Mouse (Mus musculus) kidney, embryonic 14.5 days (tissue): ENCODE data around the gene Lypd1. TPM values are rescaled to one million over a fixed set of nuclear protein-coding genes. Genes with fewer than 3 reads are reported as not detected.
A peak's percentile ranks its signal among the peaks of the same experiment; 100 is the strongest.

ENCODE experiments used
- ATAC-seq: fragments of 200-750 bp; cut with Nextera tagmentation; 2 replicates; pipeline ENCODE4 v1.8.0; 2017; ENCODE audit warnings: moderate number of reproducible peaks, mild to moderate bottlenecking, moderate TSS enrichment, moderate library complexity; ENCODE audit not compliant: low FRiP score, low TSS enrichment
- H3K27ac ChIP-seq: fragments of 300-500 bp; sonication (generic); 2 replicates; pipeline ENCODE4 v1.5.1; 2014; ENCODE audit warnings: low read depth, mild to moderate bottlenecking, low read length, moderate library complexity, mixed read lengths
- H3K27me3 ChIP-seq: fragments of 300-500 bp; sonication (generic); 2 replicates; pipeline ENCODE4 v1.6.1; 2014; ENCODE audit warnings: mild to moderate bottlenecking, low read length; ENCODE audit not compliant: control insufficient read depth, insufficient read depth
- H3K36me3 ChIP-seq: fragments of 300-500 bp; sonication (generic); 2 replicates; pipeline ENCODE4 v1.6.1; 2014; ENCODE audit warnings: low read length, mixed read lengths; ENCODE audit not compliant: control insufficient read depth, insufficient read depth
- H3K4me1 ChIP-seq: fragments of 300-500 bp; sonication (generic); 2 replicates; pipeline ENCODE4 v1.6.1; 2014; ENCODE audit warnings: low read length, mixed read lengths; ENCODE audit not compliant: control insufficient read depth, insufficient read depth
- H3K4me2 ChIP-seq: fragments of 300-500 bp; sonication (generic); replicated peaks from 2 replicates; pipeline ENCODE4 v1.6.1; 2014; ENCODE audit warnings: low read depth, mild to moderate bottlenecking, low read length
- H3K4me3 ChIP-seq: fragments of 300-500 bp; sonication (generic); 2 replicates; pipeline ENCODE4 v1.5.1; 2014; ENCODE audit warnings: mild to moderate bottlenecking, low read length
- H3K9ac ChIP-seq: fragments of 300-500 bp; sonication (generic); 2 replicates; pipeline ENCODE4 v1.6.1; 2014; ENCODE audit warnings: low read depth, mild to moderate bottlenecking, low read length, moderate library complexity
- H3K9me3 ChIP-seq: fragments of 300-500 bp; sonication (generic); 2 replicates; pipeline ENCODE4 v1.6.1; 2016; ENCODE audit warnings: low read length; ENCODE audit not compliant: control insufficient read depth
- WGBS: fragments of 180-500 bp; shearing (Covaris S2); extraction: QIAGEN DNeasy Blood & Tissue Kit; methylation state at CpG from one replicate; pipeline ENCODE4 v1.1.7; 2014; 5-methylcytosine and 5-hydroxymethylcytosine counted together
- polyA plus RNA-seq: library from polyadenylated mRNA; unstranded; fragments of >200 nt; fragmentation: Nextera tagmentation; extraction: Ambion mirVana; gene quantifications from 2 replicates; pipeline ENCODE4 v1.2.1, GENCODE M21; 2014

Gene Lypd1
- polyA plus RNA-seq, result 0.19 and 2.0 TPM in 2 replicates

- 5% methylated on average over 30 of the region's 30 CpGs for WGBS
- no peaks in the 10 kb centered on the region for H3K36me3 ChIP-seq
- H3K27ac ChIP-seq, result no peak within 1 kb of the TSS
- peak within 1 kb of the TSS; percentile 42 for H3K9ac ChIP-seq
- no peaks in the 10 kb centered on the region for H3K9me3 ChIP-seq
- H3K4me3 ChIP-seq, result peak within 1 kb of the TSS; percentile 46
- H3K4me1 ChIP-seq, result peaks cover 17% of the 10 kb centered on the region
- H3K27me3 ChIP-seq, result peaks cover 36% of the 10 kb centered on the region
- no peak for ATAC-seq
- peak within 1 kb of the TSS; percentile 95 for H3K4me2 ChIP-seq
Observed at GRCm38 (mm10) chr1:125912601-125913600, at the start of gene Lypd1. TSS of gene Lypd1 (minus strand) at chr1:125913101.

GRCm38 (mm10) chr1:125951026-125951425 is 38.1 kb upstream of the Lypd1 start:
- no peak overlapping the region for H3K9ac ChIP-seq
- H3K36me3 ChIP-seq, result no peaks in the 10 kb centered on the region
- no peaks in the 10 kb centered on the region for H3K4me1 ChIP-seq
- H3K4me2 ChIP-seq, result no peak overlapping the region
- H3K9me3 ChIP-seq, result no peaks in the 10 kb centered on the region
- 82% methylated on average over 3 of the region's 3 CpGs for WGBS
- H3K27ac ChIP-seq, result no peak overlapping the region
- no peak overlapping the region for H3K4me3 ChIP-seq
- no peaks in the 10 kb centered on the region for H3K27me3 ChIP-seq
- ATAC-seq, result no peak

GRCm38 (mm10) chr1:125949076-125949475 is 36.2 kb upstream of the Lypd1 start:
- Histone ChIP-seq H3K4me3 (no peak overlapping the region), H3K9me3 (no peaks in the 10 kb centered on the region), H3K27ac (no peak overlapping the region), H3K9ac (no peak overlapping the region), H3K4me1 (no peaks in the 10 kb centered on the region), H3K36me3 (no peaks in the 10 kb centered on the region), H3K27me3 (no peaks in the 10 kb centered on the region), H3K4me2 (no peak overlapping the region)
- ATAC-seq, result no peak
- 45% methylated on average over 6 of the region's 6 CpGs for WGBS

- H3K4me3 ChIP-seq, result no peak overlapping the region
- no peaks in the 10 kb centered on the region for H3K36me3 ChIP-seq
- no peak overlapping the region for H3K4me2 ChIP-seq
- ATAC-seq, result no peak
- H3K9ac ChIP-seq, result no peak overlapping the region
- H3K4me1 ChIP-seq, result no peaks in the 10 kb centered on the region
- H3K9me3 ChIP-seq, result no peaks in the 10 kb centered on the region
- WGBS, result 72% methylated on average over 9 of the region's 9 CpGs
- H3K27me3 ChIP-seq, result no peaks in the 10 kb centered on the region
- H3K27ac ChIP-seq, result no peak overlapping the region
Observed at GRCm38 (mm10) chr1:125945136-125945535, 32.2 kb upstream of the Lypd1 start.

GRCm38 (mm10) chr1:125943305-125943704 is 30.4 kb upstream of the Lypd1 start:
- ATAC-seq, result no peak
- no peak overlapping the region for H3K4me2 ChIP-seq
- no peak overlapping the region for H3K4me3 ChIP-seq
- H3K27ac ChIP-seq, result no peak overlapping the region
- no peaks in the 10 kb centered on the region for H3K36me3 ChIP-seq
- H3K9me3 ChIP-seq, result no peaks in the 10 kb centered on the region
- H3K4me1 ChIP-seq, result no peaks in the 10 kb centered on the region
- H3K9ac ChIP-seq, result no peak overlapping the region
- WGBS, result 95% methylated on average over 1 of the region's 1 CpGs
- no peaks in the 10 kb centered on the region for H3K27me3 ChIP-seq

GRCm38 (mm10) chr1:125925486-125925885 is 12.6 kb upstream of the Lypd1 start:
- no peak for ATAC-seq
- H3K27me3 ChIP-seq, result no peaks in the 10 kb centered on the region
- H3K4me2 ChIP-seq, result no peak overlapping the region
- H3K36me3 ChIP-seq, result no peaks in the 10 kb centered on the region
- WGBS, result 98% methylated on average over 10 of the region's 10 CpGs
- no peak overlapping the region for H3K27ac ChIP-seq
- H3K9me3 ChIP-seq, result no peaks in the 10 kb centered on the region
- H3K4me3 ChIP-seq, result no peak overlapping the region
- H3K9ac ChIP-seq, result no peak overlapping the region
- H3K4me1 ChIP-seq, result no peaks in the 10 kb centered on the region

- Histone ChIP-seq H3K36me3 (no peaks in the 10 kb centered on the region), H3K27ac (no peak overlapping the region), H3K9ac (no peak overlapping the region), H3K27me3 (no peaks in the 10 kb centered on the region), H3K9me3 (no peaks in the 10 kb centered on the region), H3K4me2 (no peak overlapping the region), H3K4me1 (no peaks in the 10 kb centered on the region), H3K4me3 (no peak overlapping the region)
- ATAC-seq, result no peak
- 68% methylated on average over 2 of the region's 2 CpGs for WGBS
Observed at GRCm38 (mm10) chr1:125923062-125923461, 10.2 kb upstream of the Lypd1 start.

DNA sequence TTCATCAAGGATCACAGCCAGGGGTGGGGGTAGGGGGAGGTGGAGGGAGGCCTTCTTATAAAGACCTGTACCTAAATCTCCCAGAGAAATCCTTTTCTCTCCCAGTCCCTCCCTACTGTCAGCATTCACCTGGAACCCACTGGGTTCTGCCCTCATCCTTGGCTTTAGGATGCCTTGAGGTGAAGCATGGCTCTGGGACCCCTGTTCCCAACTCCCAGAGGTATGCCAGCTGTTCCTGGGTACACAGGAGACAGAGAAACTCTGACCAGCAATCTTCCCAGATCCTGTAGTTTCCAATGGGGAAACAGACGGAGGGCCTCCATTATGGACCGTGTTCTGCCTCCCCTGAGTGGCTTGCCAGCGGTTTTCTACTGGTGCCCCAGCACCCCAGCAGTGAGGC is 7.8 kb upstream of the Lypd1 start:
- H3K27me3 ChIP-seq, result no peaks in the 10 kb centered on the region
- ATAC-seq, result no peak
- H3K27ac ChIP-seq, result no peak overlapping the region
- no peak overlapping the region for H3K9ac ChIP-seq
- H3K9me3 ChIP-seq, result no peaks in the 10 kb centered on the region
- 92% methylated on average over 3 of the region's 3 CpGs for WGBS
- H3K36me3 ChIP-seq, result no peaks in the 10 kb centered on the region
- no peak overlapping the region for H3K4me2 ChIP-seq
- H3K4me3 ChIP-seq, result no peak overlapping the region
- H3K4me1 ChIP-seq, result no peaks in the 10 kb centered on the region

DNA sequence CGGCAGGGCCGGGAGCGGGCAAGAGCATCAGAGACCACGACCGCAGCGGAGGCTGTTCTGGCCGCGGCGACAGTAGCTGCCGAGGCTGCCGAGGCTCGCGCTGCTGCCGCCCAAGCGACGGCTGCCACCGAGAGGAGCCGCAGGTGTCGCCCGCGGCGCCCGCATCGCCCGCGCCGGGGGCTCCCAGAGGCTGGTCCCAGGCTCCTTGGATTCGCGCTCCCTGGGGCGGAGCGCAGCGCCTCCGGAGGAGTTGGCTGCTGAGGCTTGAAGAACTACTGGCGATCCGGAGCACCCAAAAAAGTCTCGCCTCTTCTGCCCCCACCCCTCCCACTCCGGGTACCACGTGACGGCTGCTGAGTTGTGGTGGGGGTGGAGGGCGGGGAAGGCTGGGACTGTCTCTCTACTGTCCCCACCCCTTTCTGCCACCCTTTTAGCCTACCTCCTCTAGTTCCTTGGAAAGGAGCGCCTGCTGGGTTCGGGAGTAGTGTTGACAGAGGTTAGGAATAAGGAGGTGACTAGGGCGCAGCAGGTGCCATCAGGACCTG is 928 bp downstream of the Lypd1 start:
- Histone ChIP-seq H3K27ac (no peak overlapping the region), H3K4me3 (peak overlapping the region; percentile 46), H3K36me3 (no peaks in the 10 kb centered on the region), H3K27me3 (peaks cover 36% of the 10 kb centered on the region), H3K9ac (peak overlapping the region; percentile 42), H3K4me2 (peak overlapping the region; percentile 95), H3K9me3 (no peaks in the 10 kb centered on the region), H3K4me1 (peaks cover 17% of the 10 kb centered on the region)
- under 1% methylated on average over 42 of the region's 43 CpGs for WGBS
- ATAC-seq, result peak; percentile 70
